Mouse (Mus musculus) neural tube, embryonic 11.5 days (tissue): ENCODE data around the gene Miga2. TPM values are rescaled to one million over a fixed set of nuclear protein-coding genes. Genes with fewer than 3 reads are reported as not detected.
A peak's percentile ranks its signal among the peaks of the same experiment; 100 is the strongest.

Experiments
- ATAC-seq: fragments of 200-750 bp; cut with Nextera tagmentation; 2 replicates; pipeline ENCODE4 v1.8.0; 2017; ENCODE audit warnings: moderate number of reproducible peaks, mild to moderate bottlenecking, moderate TSS enrichment, moderate library complexity; ENCODE audit not compliant: insufficient read depth, low FRiP score, low TSS enrichment
- DNase-seq: peaks from one replicate; pipeline ENCODE4 v3.0.0-alpha.2; 2015; ENCODE audit warnings: low spot score
- H3K27ac ChIP-seq: fragments of 300-500 bp; sonication (generic); 2 replicates; pipeline ENCODE4 v1.5.1; 2014; ENCODE audit warnings: low read depth, mild to moderate bottlenecking, low read length
- H3K27me3 ChIP-seq: fragments of 300-500 bp; sonication (generic); 2 replicates; pipeline ENCODE4 v1.6.1; 2014; ENCODE audit warnings: mild to moderate bottlenecking, low read length, mixed read lengths; ENCODE audit not compliant: control insufficient read depth, insufficient read depth
- H3K36me3 ChIP-seq: fragments of 300-500 bp; sonication (generic); 2 replicates; pipeline ENCODE4 v1.6.1; 2014; ENCODE audit warnings: mild to moderate bottlenecking, low read length, moderate library complexity, mixed read lengths; ENCODE audit not compliant: control insufficient read depth, insufficient read depth
- H3K4me1 ChIP-seq: fragments of 300-500 bp; sonication (generic); 2 replicates; pipeline ENCODE4 v1.6.1; 2014; ENCODE audit warnings: low read length, mixed read lengths; ENCODE audit not compliant: control insufficient read depth, insufficient read depth
- H3K4me2 ChIP-seq: fragments of 300-500 bp; sonication (generic); 2 replicates; pipeline ENCODE4 v1.6.1; 2014; ENCODE audit warnings: low read depth, mild to moderate bottlenecking, moderate library complexity
- H3K4me3 ChIP-seq: fragments of 300-500 bp; sonication (generic); 2 replicates; pipeline ENCODE4 v1.5.1; 2014; ENCODE audit warnings: low read depth, low read length
- H3K9ac ChIP-seq: fragments of 300-500 bp; sonication (generic); 2 replicates; pipeline ENCODE4 v1.6.1; 2014; ENCODE audit warnings: mild to moderate bottlenecking, low read length
- H3K9me3 ChIP-seq: fragments of 300-500 bp; sonication (generic); 2 replicates; pipeline ENCODE4 v1.6.1; 2016; ENCODE audit warnings: low read length; ENCODE audit not compliant: control insufficient read depth
- WGBS: fragments of 180-500 bp; shearing (Covaris S2); extraction: QIAGEN DNeasy Blood & Tissue Kit; methylation state at CpG from one replicate; pipeline ENCODE4 v1.1.7; 2014; 5-methylcytosine and 5-hydroxymethylcytosine counted together
- microRNA-seq: library from miRNA; unstranded; fragments of <30 nt; microRNA quantifications from one replicate; pipeline ENCODE4, GENCODE M21; 2016
- polyA plus RNA-seq: library from polyadenylated mRNA; unstranded; fragments of >200 nt; fragmentation: Nextera tagmentation; extraction: Ambion mirVana; gene quantifications from 2 replicates; pipeline ENCODE4 v1.2.1, GENCODE M21; 2014

Gene Miga2
- polyA plus RNA-seq, 1 experiment from 2014 or later: 27.5 TPM

GRCm38 (mm10) chr2:30417595-30418165 is 53.6 kb downstream of the Miga2 start:
- H3K4me2 ChIP-seq: no peak overlapping the region
- no peaks in the 10 kb centered on the region for H3K36me3 ChIP-seq
- DNase-seq (no peak), ATAC-seq (no peak)
- H3K27me3 ChIP-seq: no peaks in the 10 kb centered on the region
- H3K9ac ChIP-seq: no peak overlapping the region
- no peak overlapping the region for H3K4me3 ChIP-seq
- H3K4me1 ChIP-seq: peaks cover 17% of the 10 kb centered on the region
- WGBS: 73% methylated on average over 5 of the region's 5 CpGs
- no peaks in the 10 kb centered on the region for H3K9me3 ChIP-seq
- H3K27ac ChIP-seq: no peak overlapping the region

- Histone ChIP-seq H3K4me2 (no peak overlapping the region), H3K4me3 (no peak overlapping the region), H3K4me1 (peaks cover 17% of the 10 kb centered on the region)
Observed at GRCm38 (mm10) chr2:30418259-30418658, 54.2 kb downstream of the Miga2 start.

GRCm38 (mm10) chr2:30419112-30419511 is 55.1 kb downstream of the Miga2 start:
- no peak for ATAC-seq
- H3K4me1 ChIP-seq: peaks cover 17% of the 10 kb centered on the region
- 0 out of 2 replicates have a peak overlapping the region, but pooled peaks have one; percentile 14 for H3K9ac ChIP-seq
- no peak for DNase-seq
- H3K4me3 ChIP-seq: no peak overlapping the region
- no peak overlapping the region for H3K27ac ChIP-seq
- WGBS: 17% methylated on average over 10 of the region's 10 CpGs
- no peaks in the 10 kb centered on the region for H3K9me3 ChIP-seq
- no peaks in the 10 kb centered on the region for H3K36me3 ChIP-seq
- H3K27me3 ChIP-seq: no peaks in the 10 kb centered on the region
- 0 out of 2 replicates have a peak overlapping the region, but pooled peaks have one; percentile 22 for H3K4me2 ChIP-seq

More at GRCm38 (mm10) chr2:30418259-30418658, 54.2 kb downstream of the Miga2 start:
- DNase-seq: no peak
- no peaks in the 10 kb centered on the region for H3K9me3 ChIP-seq
- H3K36me3 ChIP-seq: no peaks in the 10 kb centered on the region
- no peak for ATAC-seq
- no peaks in the 10 kb centered on the region for H3K27me3 ChIP-seq
- no peak overlapping the region for H3K27ac ChIP-seq
- H3K9ac ChIP-seq: no peak overlapping the region
- 77% methylated on average over 6 of the region's 6 CpGs for WGBS

GRCm38 (mm10) chr2:30421432-30421831 is 57.4 kb downstream of the Miga2 start:
- WGBS: 73% methylated on average over 4 of the region's 4 CpGs
- no peak overlapping the region for H3K27ac ChIP-seq
- no peak overlapping the region for H3K9ac ChIP-seq
- H3K9me3 ChIP-seq: no peaks in the 10 kb centered on the region
- H3K27me3 ChIP-seq: no peaks in the 10 kb centered on the region
- H3K4me3 ChIP-seq: no peak overlapping the region
- ATAC-seq: no peak
- H3K36me3 ChIP-seq: peaks cover 2% of the 10 kb centered on the region; the same call in 1 of the 2 replicates
- H3K4me2 ChIP-seq: no peak overlapping the region
- DNase-seq: no peak
- H3K4me1 ChIP-seq: peaks cover 17% of the 10 kb centered on the region

- H3K36me3 ChIP-seq: peaks cover 15% of the 10 kb centered on the region
- H3K9me3 ChIP-seq: no peaks in the 10 kb centered on the region
Observed at GRCm38 (mm10) chr2:30429156-30429555, 65.1 kb downstream of the Miga2 start.

More at GRCm38 (mm10) chr2:30429156-30429555, 65.1 kb downstream of the Miga2 start:
- no peaks in the 10 kb centered on the region for H3K27me3 ChIP-seq
- ATAC-seq: no peak
- no peaks in the 10 kb centered on the region for H3K4me1 ChIP-seq
- no peak for DNase-seq
- no peak overlapping the region for H3K4me2 ChIP-seq
- H3K9ac ChIP-seq: no peak overlapping the region
- no peak overlapping the region for H3K4me3 ChIP-seq
- no peak overlapping the region for H3K27ac ChIP-seq

Small RNA genes within 50 kb of the gene (microRNA-seq; reads per million reads assigned to microRNA genes)
- gene Gm47292: not detected

Other genes starting within 250 kb of the Miga2 start
- 5.4 and 5.9 TPM in 2 replicates for gene Zer1, start 239.6 kb upstream of the Miga2 start, polyA plus RNA-seq
- 12.4 and 15.3 TPM in 2 replicates for gene Tbc1d13, start 230.5 kb upstream of the Miga2 start, polyA plus RNA-seq
- 14.6 and 15.2 TPM in 2 replicates for gene Endog, start 192.7 kb upstream of the Miga2 start, polyA plus RNA-seq
- 70.8 and 75.2 TPM in 2 replicates for gene Spout1, start 185.8 kb upstream of the Miga2 start, polyA plus RNA-seq
- gene Kyat1, start 158.4 kb upstream of the Miga2 start, polyA plus RNA-seq: 10.5 and 12.0 TPM in 2 replicates
- gene Lrrc8a, start 126.5 kb upstream of the Miga2 start, polyA plus RNA-seq: 46.6 and 49.7 TPM in 2 replicates
- gene Gm28035, start 123.7 kb upstream of the Miga2 start, polyA plus RNA-seq: 0.17 TPM in 1 of 2 replicates, not detected in the other
- 2.3 and 2.5 TPM in 2 replicates for gene Phyhd1, start 98.0 kb upstream of the Miga2 start, polyA plus RNA-seq
- not detected in 2 replicates for gene Gm28038, start 83.2 kb upstream of the Miga2 start, polyA plus RNA-seq
- 23.9 and 27.9 TPM in 2 replicates for gene Dolk, start 77.9 kb upstream of the Miga2 start, polyA plus RNA-seq
- 57.3 and 60.0 TPM in 2 replicates for gene Nup188, start 77.8 kb upstream of the Miga2 start, polyA plus RNA-seq
- 58.2 and 61.6 TPM in 2 replicates for gene Sh3glb2, start 4.9 kb upstream of the Miga2 start, polyA plus RNA-seq
- gene Dolpp1, start 28.0 kb downstream of the Miga2 start, polyA plus RNA-seq: 48.6 and 51.1 TPM in 2 replicates
- gene Crat, start 51.6 kb downstream of the Miga2 start, polyA plus RNA-seq: 27.4 and 29.1 TPM in 2 replicates
- 63.2 and 64.2 TPM in 2 replicates for gene Ptpa, start 51.8 kb downstream of the Miga2 start, polyA plus RNA-seq
- 10.5 and 11.9 TPM in 2 replicates for gene Ier5l, start 110.0 kb downstream of the Miga2 start, polyA plus RNA-seq
- gene Cstad, start 230.8 kb downstream of the Miga2 start, polyA plus RNA-seq: 0.48 TPM in 1 of 2 replicates, not detected in the other